Mouse (Mus musculus): ENCODE data around the gene Syt14. TPM values are rescaled to one million over a fixed set of nuclear protein-coding genes. Genes with fewer than 3 reads are reported as not detected.
A peak's percentile ranks its signal among the peaks of the same experiment; 100 is the strongest.

The Syt14 gene
- polyA plus RNA-seq, 1 experiment from 2014 or later: 1.3 TPM

GRCm38 (mm10) chr1:193001587-193001986, 34.0 kb downstream of the Syt14 start:
- peak; percentile 90 for ATAC-seq
- H3K4me1 ChIP-seq (ENCODE audit: control insufficient read depth, insufficient read depth, low read length): no peaks in the 10 kb centered on the region

GRCm38 (mm10) chr1:193000908-193001307, 34.7 kb downstream of the Syt14 start:
- no peaks in the 10 kb centered on the region for H3K9me3 ChIP-seq (ENCODE audit: control insufficient read depth, low read length)
- no peak overlapping the region for H3K4me2 ChIP-seq (ENCODE audit: low read depth, low read length)
- no peak overlapping the region for H3K27ac ChIP-seq (ENCODE audit: low read length)
- H3K4me3 ChIP-seq (ENCODE audit: low read length): no peak overlapping the region
- no peaks in the 10 kb centered on the region for H3K27me3 ChIP-seq (replicated peaks; ENCODE audit: control insufficient read depth, insufficient read depth, low read length)
- H3K9ac ChIP-seq (ENCODE audit: low read depth, low read length): no peak overlapping the region
- H3K4me1 ChIP-seq (ENCODE audit: control insufficient read depth, insufficient read depth, low read length): no peaks in the 10 kb centered on the region
- no peaks in the 10 kb centered on the region for H3K36me3 ChIP-seq (ENCODE audit: control insufficient read depth, insufficient read depth, low read length)
- peak; percentile 67; the same call in 1 of the 2 replicates for ATAC-seq

More at GRCm38 (mm10) chr1:193001587-193001986, 34.0 kb downstream of the Syt14 start:
- no peaks in the 10 kb centered on the region for H3K36me3 ChIP-seq (ENCODE audit: control insufficient read depth, insufficient read depth, low read length)
- no peak overlapping the region for H3K4me2 ChIP-seq (ENCODE audit: low read depth, low read length)
- no peak overlapping the region for H3K27ac ChIP-seq (ENCODE audit: low read length)
- WGBS: 62% methylated on average over 2 of the region's 2 CpGs
- H3K4me3 ChIP-seq (ENCODE audit: low read length): no peak overlapping the region
- no peaks in the 10 kb centered on the region for H3K9me3 ChIP-seq (ENCODE audit: control insufficient read depth, low read length)
- H3K9ac ChIP-seq (ENCODE audit: low read depth, low read length): no peak overlapping the region
- H3K27me3 ChIP-seq (replicated peaks; ENCODE audit: control insufficient read depth, insufficient read depth, low read length): no peaks in the 10 kb centered on the region

- 65% methylated on average over 2 of the region's 2 CpGs for WGBS
- Histone ChIP-seq H3K27ac (ENCODE audit: low read length) (no peak overlapping the region), H3K4me1 (ENCODE audit: control insufficient read depth, insufficient read depth, low read length) (no peaks in the 10 kb centered on the region), H3K4me3 (ENCODE audit: low read length) (no peak overlapping the region), H3K9ac (ENCODE audit: low read depth, low read length) (no peak overlapping the region), H3K9me3 (ENCODE audit: control insufficient read depth, low read length) (no peaks in the 10 kb centered on the region), H3K4me2 (ENCODE audit: low read depth, low read length) (no peak overlapping the region), H3K36me3 (ENCODE audit: control insufficient read depth, insufficient read depth, low read length) (no peaks in the 10 kb centered on the region), H3K27me3 (replicated peaks; ENCODE audit: control insufficient read depth, insufficient read depth, low read length) (no peaks in the 10 kb centered on the region)
- ATAC-seq: peak; percentile 89
Observed at GRCm38 (mm10) chr1:192994179-192994873, 41.2 kb downstream of the Syt14 start.

- no peaks in the 10 kb centered on the region for H3K4me1 ChIP-seq (ENCODE audit: control insufficient read depth, insufficient read depth, low read length)
- no peaks in the 10 kb centered on the region for H3K36me3 ChIP-seq (ENCODE audit: control insufficient read depth, insufficient read depth, low read length)
- H3K4me3 ChIP-seq (ENCODE audit: low read length): no peak overlapping the region
- no peaks in the 10 kb centered on the region for H3K9me3 ChIP-seq (ENCODE audit: control insufficient read depth, low read length)
- H3K27me3 ChIP-seq (replicated peaks; ENCODE audit: control insufficient read depth, insufficient read depth, low read length): no peaks in the 10 kb centered on the region
- H3K4me2 ChIP-seq (ENCODE audit: low read depth, low read length): no peak overlapping the region
- no peak overlapping the region for H3K27ac ChIP-seq (ENCODE audit: low read length)
- H3K9ac ChIP-seq (ENCODE audit: low read depth, low read length): no peak overlapping the region
- ATAC-seq: peak; percentile 93
Observed at GRCm38 (mm10) chr1:192993491-192993890, 42.1 kb downstream of the Syt14 start.

GRCm38 (mm10) chr1:192987203-192987602, 48.4 kb downstream of the Syt14 start:
- ATAC-seq: no peak
- H3K4me3 ChIP-seq (ENCODE audit: low read length): no peak overlapping the region
- H3K9ac ChIP-seq (ENCODE audit: low read depth, low read length): no peak overlapping the region
- no peak overlapping the region for H3K4me2 ChIP-seq (ENCODE audit: low read depth, low read length)
- H3K27me3 ChIP-seq (replicated peaks; ENCODE audit: control insufficient read depth, insufficient read depth, low read length): no peaks in the 10 kb centered on the region
- no peaks in the 10 kb centered on the region for H3K36me3 ChIP-seq (ENCODE audit: control insufficient read depth, insufficient read depth, low read length)
- 91% methylated on average over 3 of the region's 3 CpGs for WGBS
- H3K27ac ChIP-seq (ENCODE audit: low read length): no peak overlapping the region
- H3K4me1 ChIP-seq (ENCODE audit: control insufficient read depth, insufficient read depth, low read length): no peaks in the 10 kb centered on the region
- H3K9me3 ChIP-seq (ENCODE audit: control insufficient read depth, low read length): no peaks in the 10 kb centered on the region

GRCm38 (mm10) chr1:192986481-192986880, 49.1 kb downstream of the Syt14 start:
- no peaks in the 10 kb centered on the region for H3K27me3 ChIP-seq (replicated peaks; ENCODE audit: control insufficient read depth, insufficient read depth, low read length)
- H3K27ac ChIP-seq (ENCODE audit: low read length): no peak overlapping the region
- H3K4me2 ChIP-seq (ENCODE audit: low read depth, low read length): no peak overlapping the region
- WGBS: 69% methylated on average over 3 of the region's 3 CpGs
- ATAC-seq: no peak
- H3K9me3 ChIP-seq (ENCODE audit: control insufficient read depth, low read length): no peaks in the 10 kb centered on the region
- no peaks in the 10 kb centered on the region for H3K4me1 ChIP-seq (ENCODE audit: control insufficient read depth, insufficient read depth, low read length)
- no peaks in the 10 kb centered on the region for H3K36me3 ChIP-seq (ENCODE audit: control insufficient read depth, insufficient read depth, low read length)
- H3K4me3 ChIP-seq (ENCODE audit: low read length): no peak overlapping the region
- no peak overlapping the region for H3K9ac ChIP-seq (ENCODE audit: low read depth, low read length)

- H3K27ac ChIP-seq (ENCODE audit: low read length): no peak overlapping the region
- no peaks in the 10 kb centered on the region for H3K27me3 ChIP-seq (replicated peaks; ENCODE audit: control insufficient read depth, insufficient read depth, low read length)
- no peak overlapping the region for H3K9ac ChIP-seq (ENCODE audit: low read depth, low read length)
- H3K4me1 ChIP-seq (ENCODE audit: control insufficient read depth, insufficient read depth, low read length): no peaks in the 10 kb centered on the region
- H3K4me2 ChIP-seq (ENCODE audit: low read depth, low read length): no peak overlapping the region
- WGBS: 85% methylated on average over 4 of the region's 4 CpGs
- H3K4me3 ChIP-seq (ENCODE audit: low read length): no peak overlapping the region
- no peaks in the 10 kb centered on the region for H3K36me3 ChIP-seq (ENCODE audit: control insufficient read depth, insufficient read depth, low read length)
- ATAC-seq: no peak
- H3K9me3 ChIP-seq (ENCODE audit: control insufficient read depth, low read length): no peaks in the 10 kb centered on the region
Observed at GRCm38 (mm10) chr1:192984333-192984732, 51.2 kb downstream of the Syt14 start.

GRCm38 (mm10) chr1:192981658-192982057, 53.9 kb downstream of the Syt14 start:
- no peaks in the 10 kb centered on the region for H3K36me3 ChIP-seq (ENCODE audit: control insufficient read depth, insufficient read depth, low read length)
- H3K4me3 ChIP-seq (ENCODE audit: low read length): no peak overlapping the region
- 88% methylated on average over 3 of the region's 3 CpGs for WGBS
- no peak overlapping the region for H3K4me2 ChIP-seq (ENCODE audit: low read depth, low read length)
- no peak overlapping the region for H3K27ac ChIP-seq (ENCODE audit: low read length)
- H3K9ac ChIP-seq (ENCODE audit: low read depth, low read length): no peak overlapping the region
- no peak for ATAC-seq
- H3K27me3 ChIP-seq (replicated peaks; ENCODE audit: control insufficient read depth, insufficient read depth, low read length): no peaks in the 10 kb centered on the region
- no peaks in the 10 kb centered on the region for H3K9me3 ChIP-seq (ENCODE audit: control insufficient read depth, low read length)
- H3K4me1 ChIP-seq (ENCODE audit: control insufficient read depth, insufficient read depth, low read length): no peaks in the 10 kb centered on the region

- no peak overlapping the region for H3K27ac ChIP-seq (ENCODE audit: low read length)
- H3K36me3 ChIP-seq (ENCODE audit: control insufficient read depth, insufficient read depth, low read length): no peaks in the 10 kb centered on the region
- H3K27me3 ChIP-seq (replicated peaks; ENCODE audit: control insufficient read depth, insufficient read depth, low read length): no peaks in the 10 kb centered on the region
- no peaks in the 10 kb centered on the region for H3K4me1 ChIP-seq (ENCODE audit: control insufficient read depth, insufficient read depth, low read length)
- 80% methylated on average over 1 of the region's 1 CpGs for WGBS
- no peak overlapping the region for H3K9ac ChIP-seq (ENCODE audit: low read depth, low read length)
- H3K4me2 ChIP-seq (ENCODE audit: low read depth, low read length): no peak overlapping the region
- ATAC-seq: no peak
- H3K4me3 ChIP-seq (ENCODE audit: low read length): no peak overlapping the region
- no peaks in the 10 kb centered on the region for H3K9me3 ChIP-seq (ENCODE audit: control insufficient read depth, low read length)
Observed at GRCm38 (mm10) chr1:192981120-192981519, 54.5 kb downstream of the Syt14 start.

- Histone ChIP-seq H3K4me3 (ENCODE audit: low read length) (no peak overlapping the region), H3K9me3 (ENCODE audit: control insufficient read depth, low read length) (no peaks in the 10 kb centered on the region), H3K27ac (ENCODE audit: low read length) (no peak overlapping the region), H3K4me2 (ENCODE audit: low read depth, low read length) (no peak overlapping the region), H3K4me1 (ENCODE audit: control insufficient read depth, insufficient read depth, low read length) (no peaks in the 10 kb centered on the region), H3K27me3 (replicated peaks; ENCODE audit: control insufficient read depth, insufficient read depth, low read length) (no peaks in the 10 kb centered on the region), H3K36me3 (ENCODE audit: control insufficient read depth, insufficient read depth, low read length) (no peaks in the 10 kb centered on the region), H3K9ac (ENCODE audit: low read depth, low read length) (no peak overlapping the region)
- no peak for ATAC-seq
- WGBS: 80% methylated on average over 5 of the region's 5 CpGs
Observed at GRCm38 (mm10) chr1:192962323-192962722, 73.3 kb downstream of the Syt14 start.
